Mouse (Mus musculus): ENCODE data around the gene Echs1. TPM values are rescaled to one million over a fixed set of nuclear protein-coding genes. Genes with fewer than 3 reads are reported as not detected.
"Not testable (repeated sequence)": the region's sequence is repeated elsewhere in the genome, so short reads cannot be mapped to it uniquely, and the experiment has no call there.

The Echs1 gene
- polyA plus RNA-seq, 1 experiment from 2014 or later = 104 TPM

- no peaks in the 10 kb centered on the region for H3K27me3 ChIP-seq
- peaks cover 11% of the 10 kb centered on the region for H3K4me1 ChIP-seq (replicated peaks)
- ATAC-seq (ENCODE audit: insufficient read depth) = no peak
- no peak overlapping the region for H3K9ac ChIP-seq
- WGBS (ENCODE audit: insufficient replicate concordance) = 59% methylated on average over 5 of the region's 5 CpGs
- no peaks in the 10 kb centered on the region for H3K9me3 ChIP-seq (replicated peaks)
- no peaks in the 10 kb centered on the region for H3K36me3 ChIP-seq (replicated peaks)
- H3K4me3 ChIP-seq (replicated peaks) = no peak overlapping the region
- no peak overlapping the region for H3K27ac ChIP-seq (replicated peaks)
- H3K4me2 ChIP-seq = no peak overlapping the region
These were observed 19.0 kb upstream of the Echs1 start for GRCm38 (mm10) chr7:140135106-140135770.

GRCm38 (mm10) chr7:140134033-140134432 lies 17.8 kb upstream of the Echs1 start:
- H3K27ac ChIP-seq (replicated peaks); H3K9me3 ChIP-seq (replicated peaks); H3K4me3 ChIP-seq (replicated peaks); H3K9ac ChIP-seq; ATAC-seq (ENCODE audit: insufficient read depth); H3K4me2 ChIP-seq; H3K27me3 ChIP-seq: not testable (repeated sequence)
- H3K4me1 ChIP-seq (replicated peaks) = peaks cover 11% of the 10 kb centered on the region
- WGBS (ENCODE audit: insufficient replicate concordance) = 19% methylated on average over 7 of the region's 7 CpGs
- H3K36me3 ChIP-seq (replicated peaks) = peaks cover 10% of the 10 kb centered on the region; the same call in 1 of the 2 replicates

- not testable (repeated sequence) for ATAC-seq (ENCODE audit: insufficient read depth); H3K9me3 ChIP-seq (replicated peaks); H3K27me3 ChIP-seq; H3K4me2 ChIP-seq; H3K4me3 ChIP-seq (replicated peaks); H3K27ac ChIP-seq (replicated peaks); H3K9ac ChIP-seq; H3K4me1 ChIP-seq (replicated peaks)
- H3K36me3 ChIP-seq (replicated peaks) = peaks cover 10% of the 10 kb centered on the region; the same call in 1 of the 2 replicates
- 61% methylated on average over 7 of the region's 7 CpGs for WGBS (ENCODE audit: insufficient replicate concordance)
These were observed 15.9 kb upstream of the Echs1 start for GRCm38 (mm10) chr7:140132184-140132583.

- Histone ChIP-seq H3K4me2 (no peak overlapping the region), H3K36me3 (replicated peaks) (peaks cover 10% of the 10 kb centered on the region; the same call in 1 of the 2 replicates), H3K4me3 (replicated peaks) (no peak overlapping the region), H3K27me3 (no peaks in the 10 kb centered on the region), H3K4me1 (replicated peaks) (peaks cover 23% of the 10 kb centered on the region), H3K27ac (replicated peaks) (no peak overlapping the region), H3K9me3 (replicated peaks) (no peaks in the 10 kb centered on the region), H3K9ac (no peak overlapping the region)
- no peak for ATAC-seq (ENCODE audit: insufficient read depth)
- 25% methylated on average over 2 of the region's 2 CpGs for WGBS (ENCODE audit: insufficient replicate concordance)
These were observed 11.6 kb upstream of the Echs1 start for GRCm38 (mm10) chr7:140127911-140128310.

DNA sequence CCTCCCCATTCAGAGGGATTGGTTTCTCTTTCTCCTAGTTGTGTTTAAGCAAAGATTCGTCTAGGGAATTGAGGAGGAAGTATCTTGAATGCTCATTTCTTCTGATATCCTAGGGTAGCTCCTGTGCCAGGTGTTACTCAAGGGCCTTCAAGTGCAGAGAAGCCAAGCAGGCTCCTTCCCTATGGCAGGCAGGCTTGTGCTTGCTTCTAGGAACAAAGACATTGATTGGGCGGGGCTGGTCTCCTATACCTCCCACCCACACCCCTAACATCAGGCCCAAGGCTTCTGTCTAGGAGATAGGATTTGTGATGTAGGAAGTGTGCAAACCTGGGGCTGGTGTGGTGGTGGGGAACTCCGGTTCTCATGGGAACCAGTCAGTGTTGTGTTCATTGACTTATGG lies 10.7 kb upstream of the Echs1 start:
- Histone ChIP-seq H3K27me3 (no peaks in the 10 kb centered on the region), H3K9me3 (replicated peaks) (no peaks in the 10 kb centered on the region), H3K9ac (no peak overlapping the region), H3K27ac (replicated peaks) (no peak overlapping the region), H3K36me3 (replicated peaks) (peaks cover 10% of the 10 kb centered on the region; the same call in 1 of the 2 replicates), H3K4me2 (peak overlapping the region; percentile 10; the same call in 1 of the 2 replicates), H3K4me3 (replicated peaks) (no peak overlapping the region), H3K4me1 (replicated peaks) (peaks cover 29% of the 10 kb centered on the region)
- no peak for ATAC-seq (ENCODE audit: insufficient read depth)
- WGBS (ENCODE audit: insufficient replicate concordance) = 54% methylated on average over 3 of the region's 3 CpGs

GRCm38 (mm10) chr7:140126022-140126350 lies 9.7 kb upstream of the Echs1 start:
- Histone ChIP-seq H3K9me3 (replicated peaks) (no peaks in the 10 kb centered on the region), H3K27me3 (no peaks in the 10 kb centered on the region), H3K9ac (peak overlapping the region; percentile 78), H3K36me3 (replicated peaks) (peaks cover 10% of the 10 kb centered on the region; the same call in 1 of the 2 replicates), H3K4me1 (replicated peaks) (peaks cover 29% of the 10 kb centered on the region), H3K27ac (replicated peaks) (peak overlapping the region; percentile 51; the same call in 1 of the 2 replicates), H3K4me2 (peak overlapping the region; percentile 95), H3K4me3 (replicated peaks) (peak overlapping the region; percentile 72)
- ATAC-seq (ENCODE audit: insufficient read depth) = 0 out of 2 replicates have a peak, but pooled peaks have one; percentile 6
- 7% methylated on average over 5 of the region's 5 CpGs for WGBS (ENCODE audit: insufficient replicate concordance)

DNA sequence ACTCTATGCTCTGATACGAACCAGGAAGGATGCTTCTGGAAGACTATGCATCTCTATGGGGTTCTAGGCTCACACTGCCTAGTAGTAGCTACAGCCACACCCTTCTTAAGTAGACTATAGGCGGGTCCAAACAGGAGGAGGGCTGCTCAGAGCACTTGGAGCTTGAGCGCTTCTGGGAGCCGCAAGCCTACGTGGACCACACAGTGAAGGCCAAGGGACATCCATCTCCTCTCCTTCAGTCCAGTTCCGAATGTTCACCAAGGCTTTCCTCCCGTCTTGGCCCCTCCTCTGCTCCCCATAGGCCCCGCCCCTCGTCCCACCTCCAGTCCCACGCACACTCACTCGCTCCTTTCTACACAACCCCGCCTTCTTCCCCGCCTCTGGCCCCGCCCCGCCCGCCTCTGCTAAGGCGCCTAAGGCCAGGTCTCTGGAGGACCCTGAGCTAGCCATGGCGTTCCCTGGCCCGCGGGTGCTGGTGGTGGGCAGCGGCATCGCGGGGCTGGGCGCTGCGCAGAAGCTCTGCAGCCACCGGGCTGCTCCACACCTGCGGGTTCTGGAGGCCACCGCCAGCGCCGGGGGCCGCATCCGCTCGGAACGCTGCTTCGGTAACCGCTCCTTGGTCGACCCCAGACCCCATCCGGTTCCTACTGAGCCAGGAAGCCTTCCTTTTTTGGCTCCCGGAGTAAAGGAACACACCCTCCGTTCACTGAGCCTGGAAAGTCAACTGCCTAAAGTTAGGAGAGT lies 9.2 kb upstream of the Echs1 start:
- under 1% methylated on average over 40 of the region's 40 CpGs for WGBS (ENCODE audit: insufficient replicate concordance)
- Histone ChIP-seq H3K4me1 (replicated peaks) (peaks cover 29% of the 10 kb centered on the region), H3K27me3 (no peaks in the 10 kb centered on the region), H3K27ac (replicated peaks) (peak overlapping the region; percentile 51; the same call in 1 of the 2 replicates), H3K4me3 (replicated peaks) (peak overlapping the region; percentile 72), H3K4me2 (peak overlapping the region; percentile 95), H3K36me3 (replicated peaks) (peaks cover 10% of the 10 kb centered on the region; the same call in 1 of the 2 replicates), H3K9me3 (replicated peaks) (no peaks in the 10 kb centered on the region), H3K9ac (peak overlapping the region; percentile 78)
- ATAC-seq (ENCODE audit: insufficient read depth) = peak; percentile 98

- ATAC-seq (ENCODE audit: insufficient read depth) = no peak
- no peaks in the 10 kb centered on the region for H3K9me3 ChIP-seq (replicated peaks)
- H3K4me3 ChIP-seq (replicated peaks) = no peak overlapping the region
- H3K27ac ChIP-seq (replicated peaks) = no peak overlapping the region
- H3K36me3 ChIP-seq (replicated peaks) = 0 out of 2 replicates have a peak, but pooled peaks cover 3% of the 10 kb centered on the region
- H3K27me3 ChIP-seq = no peaks in the 10 kb centered on the region
- peaks cover 29% of the 10 kb centered on the region for H3K4me1 ChIP-seq (replicated peaks)
- no peak overlapping the region for H3K9ac ChIP-seq
- no peak overlapping the region for H3K4me2 ChIP-seq
- whole genome bisulfite sequencing (ENCODE audit: insufficient replicate concordance) = 81% methylated on average over 1 of the region's 1 CpGs
These were observed 8.1 kb upstream of the Echs1 start for GRCm38 (mm10) chr7:140124382-140124781.

GRCm38 (mm10) chr7:140122765-140123164 lies 6.5 kb upstream of the Echs1 start:
- Histone ChIP-seq H3K4me3 (replicated peaks) (no peak overlapping the region), H3K4me1 (replicated peaks) (peaks cover 29% of the 10 kb centered on the region), H3K27ac (replicated peaks) (no peak overlapping the region), H3K9me3 (replicated peaks) (no peaks in the 10 kb centered on the region), H3K36me3 (replicated peaks) (no peaks in the 10 kb centered on the region), H3K4me2 (no peak overlapping the region), H3K9ac (no peak overlapping the region), H3K27me3 (no peaks in the 10 kb centered on the region)
- ATAC-seq (ENCODE audit: insufficient read depth) = no peak
- 12% methylated on average over 4 of the region's 4 CpGs for WGBS (ENCODE audit: insufficient replicate concordance)

GRCm38 (mm10) chr7:140121338-140121910 lies 5.1 kb upstream of the Echs1 start:
- WGBS (ENCODE audit: insufficient replicate concordance) = 55% methylated on average over 13 of the region's 13 CpGs
- no peak for ATAC-seq (ENCODE audit: insufficient read depth)
- Histone ChIP-seq H3K4me2 (no peak overlapping the region), H3K27me3 (no peaks in the 10 kb centered on the region), H3K27ac (replicated peaks) (no peak overlapping the region), H3K9ac (no peak overlapping the region), H3K36me3 (replicated peaks) (no peaks in the 10 kb centered on the region), H3K4me1 (replicated peaks) (peaks cover 32% of the 10 kb centered on the region), H3K9me3 (replicated peaks) (no peaks in the 10 kb centered on the region), H3K4me3 (replicated peaks) (no peak overlapping the region)

GRCm38 (mm10) chr7:140120484-140120883 lies 4.2 kb upstream of the Echs1 start:
- no peaks in the 10 kb centered on the region for H3K9me3 ChIP-seq (replicated peaks)
- no peak overlapping the region for H3K9ac ChIP-seq
- no peak overlapping the region for H3K4me2 ChIP-seq
- H3K4me1 ChIP-seq (replicated peaks) = peaks cover 33% of the 10 kb centered on the region
- no peaks in the 10 kb centered on the region for H3K27me3 ChIP-seq
- 74% methylated on average over 2 of the region's 2 CpGs for WGBS (ENCODE audit: insufficient replicate concordance)
- ATAC-seq (ENCODE audit: insufficient read depth) = no peak
- no peak overlapping the region for H3K27ac ChIP-seq (replicated peaks)
- no peak overlapping the region for H3K4me3 ChIP-seq (replicated peaks)
- H3K36me3 ChIP-seq (replicated peaks) = no peaks in the 10 kb centered on the region
